ENCODE assay signal across 8 mouse cellular contexts in the genomic region with DNA sequence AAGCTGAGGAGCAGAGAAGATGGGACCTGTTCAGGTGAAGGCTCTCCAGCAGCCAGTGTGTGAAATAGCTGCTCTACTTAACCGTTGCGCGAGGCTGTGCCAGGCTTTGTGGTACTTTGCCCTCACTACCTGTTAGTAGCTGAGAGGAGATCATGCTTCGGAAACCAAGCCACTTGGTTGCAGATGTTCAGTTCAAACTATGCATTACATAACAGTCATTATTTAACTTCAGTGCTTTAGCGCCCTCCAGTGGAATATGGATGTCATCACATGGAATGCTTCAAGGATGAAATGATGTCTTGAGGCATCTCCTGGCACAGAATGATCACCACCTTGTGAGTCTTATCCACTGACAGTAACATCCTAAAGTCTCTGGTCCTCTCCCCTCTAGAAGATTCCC. TPM values are rescaled to one million over a fixed set of nuclear protein-coding genes. Genes with fewer than 3 reads are reported as not detected.
DNase-seq lines count a peak whose midpoint lies in the region; ATAC-seq lines count a peak whose summit lies in the region.

No protein-coding gene starts in this region.

- H3K4me3 ChIP-seq in forebrain, embryonic 14.5 days (ENCODE audit: low read depth, low read length): no peak overlapping the region
- H3K4me3 ChIP-seq in forebrain, embryonic 11.5 days (ENCODE audit: low read depth, low read length): no peak overlapping the region

- H3K36me3 ChIP-seq in forebrain, embryonic 14.5 days (ENCODE audit: control insufficient read depth, insufficient read depth, low read length): no peaks in the 10 kb centered on the region
- no peaks in the 10 kb centered on the region for H3K36me3 ChIP-seq in forebrain, embryonic 11.5 days (ENCODE audit: control insufficient read depth, insufficient read depth, low read length)

- WGBS in forebrain, embryonic 14.5 days: 22% methylated on average over 5 of the region's 5 CpGs
- whole genome bisulfite sequencing in forebrain, embryonic 11.5 days: 24% methylated on average over 5 of the region's 5 CpGs

- no peaks in the 10 kb centered on the region for H3K9me3 ChIP-seq in forebrain, embryonic 14.5 days (replicated peaks; ENCODE audit: control insufficient read depth, low read length)
- no peaks in the 10 kb centered on the region for H3K9me3 ChIP-seq in forebrain, embryonic 11.5 days (ENCODE audit: control insufficient read depth, low read length)

- DNase-seq in forebrain, embryonic 14.5 days (ENCODE audit: low spot score): peak; percentile 81
- DNase-seq in forebrain, embryonic 11.5 days (ENCODE audit: low spot score): no peak
- DNase-seq in A20 (ENCODE audit: low read depth, low spot score): peak; percentile 36
- DNase-seq in c-Kit-positive CD71-negative TER-119-negative erythroid progenitor cells, embryonic 14.5 days (ENCODE audit: low read depth): peak; percentile 30
- DNase-seq in induced T-regulatory cell, adult 2 months (ENCODE audit: low read depth): peak; percentile 26
- peak; percentile 29 for DNase-seq in left cerebral cortex, postnatal 4 days
- peak; percentile 6 to 28 for DNase-seq in right cerebral cortex, postnatal 36 days (ENCODE audit: low spot score in 2 of 2)
- no peak for DNase-seq in spleen, postnatal 4 days (ENCODE audit: low spot score in 2 of 2)

- no peaks in the 10 kb centered on the region for H3K4me1 ChIP-seq in forebrain, embryonic 14.5 days (ENCODE audit: control insufficient read depth, insufficient read depth, low read length)
- H3K4me1 ChIP-seq in forebrain, embryonic 11.5 days (replicated peaks; ENCODE audit: control insufficient read depth, insufficient read depth, low read length): no peaks in the 10 kb centered on the region

- intact Hi-C loops in left cerebral cortex, postnatal 4 days (cut with DNase I): loop anchor here (5.0 kb wide), 1 partner anchor 108 kb away; no protein-coding TSS in a partner anchor

- H3K27ac ChIP-seq in forebrain, embryonic 14.5 days (ENCODE audit: low read depth, low read length): no peak overlapping the region
- no peak overlapping the region for H3K27ac ChIP-seq in forebrain, embryonic 11.5 days (ENCODE audit: low read depth, low read length)

- ATAC-seq in forebrain, embryonic 14.5 days: peak; percentile 22; the same call in 1 of the 2 replicates
- no peak for ATAC-seq in forebrain, embryonic 11.5 days (replicated peaks; ENCODE audit: low FRiP score)

- no peak overlapping the region for H3K9ac ChIP-seq in forebrain, embryonic 14.5 days (ENCODE audit: low read length)
- H3K9ac ChIP-seq in forebrain, embryonic 11.5 days (ENCODE audit: low read length): no peak overlapping the region

- no peak overlapping the region for H3K4me2 ChIP-seq in forebrain, embryonic 14.5 days (ENCODE audit: low read length)
- H3K4me2 ChIP-seq in forebrain, embryonic 11.5 days (ENCODE audit: low read depth, low read length, severe bottlenecking): no peak overlapping the region

- peaks cover 10% of the 10 kb centered on the region for H3K27me3 ChIP-seq in forebrain, embryonic 14.5 days (replicated peaks; ENCODE audit: control insufficient read depth, insufficient read depth, low read length)
- H3K27me3 ChIP-seq in forebrain, embryonic 11.5 days (ENCODE audit: control insufficient read depth, insufficient read depth, low read length): peaks cover 3% of the 10 kb centered on the region; the same call in 1 of the 2 replicates

RNA-seq across cellular contexts. Expression of gene Pax1, which starts 56.5 kb away (rescaled TPM):
- not detected in 2 replicates for polyA plus RNA-seq in forebrain, embryonic 14.5 days (2014; fragmentation: Nextera tagmentation; extraction: Ambion mirVana)
- 0.29 and 0.49 TPM in 2 replicates for polyA plus RNA-seq in forebrain, embryonic 11.5 days (2014; fragmentation: Nextera tagmentation; extraction: Ambion mirVana)
- total RNA-seq in left cerebral cortex, postnatal 4 days (2021): not detected

Comparison
In these comparisons a context has a peak if more than half of its experiments do, and no peak if none do; other contexts are left out.
1. DNase-seq: peak in forebrain, embryonic 14.5 days (single experiment), A20 (single experiment), c-Kit-positive CD71-negative TER-119-negative erythroid progenitor cells, embryonic 14.5 days (single experiment), induced T-regulatory cell, adult 2 months (single experiment), left cerebral cortex, postnatal 4 days (single experiment) and right cerebral cortex, postnatal 36 days (2 of 2); none in forebrain, embryonic 11.5 days (single experiment) and spleen, postnatal 4 days (0 of 2).